Mouse (Mus musculus): ENCODE measurements around the gene Fbxl16.

Gene Fbxl16

GRCm38 (mm10) chr17:25828712-25829557 is 20.1 kb downstream of the Fbxl16 start, which contains the start of gene Jmjd8:
Gene Jmjd8 (plus strand): TSS chr17:25828867.
- no peak for DNase-seq (ENCODE audit: low read depth)

DNA sequence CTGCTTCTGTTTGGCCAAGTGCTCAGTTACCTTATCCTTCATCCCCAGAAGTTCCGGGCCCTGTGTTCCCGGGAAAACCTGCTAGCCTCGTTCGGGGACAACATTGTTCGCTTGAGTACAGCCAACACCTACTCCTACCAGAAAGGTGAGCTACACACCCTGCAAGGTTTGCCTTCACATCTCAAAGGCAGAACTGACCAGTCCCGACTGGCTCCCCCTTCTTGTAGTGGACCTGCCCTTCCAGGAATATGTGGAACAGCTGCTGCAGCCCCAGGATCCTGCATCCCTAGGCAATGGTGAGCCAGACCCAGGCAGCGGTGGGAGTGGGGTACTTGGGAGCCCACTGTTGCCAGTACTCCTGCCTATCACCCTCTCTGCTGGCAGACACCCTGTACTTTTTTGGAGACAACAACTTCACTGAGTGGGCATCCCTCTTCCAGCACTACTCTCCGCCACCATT is 20.7 kb downstream of the Fbxl16 start:
- no peak for DNase-seq (ENCODE audit: low read depth)

GRCm38 (mm10) chr17:25830200-25830753 is 21.4 kb downstream of the Fbxl16 start:
- DNase-seq (ENCODE audit: low read depth): no peak

GRCm38 (mm10) chr17:25830806-25831431 is 22.0 kb downstream of the Fbxl16 start:
- no peak for DNase-seq (ENCODE audit: low read depth)

- DNase-seq (ENCODE audit: low read depth): peak; percentile 80
Observed at GRCm38 (mm10) chr17:25831451-25832281, 22.8 kb downstream of the Fbxl16 start.

DNA sequence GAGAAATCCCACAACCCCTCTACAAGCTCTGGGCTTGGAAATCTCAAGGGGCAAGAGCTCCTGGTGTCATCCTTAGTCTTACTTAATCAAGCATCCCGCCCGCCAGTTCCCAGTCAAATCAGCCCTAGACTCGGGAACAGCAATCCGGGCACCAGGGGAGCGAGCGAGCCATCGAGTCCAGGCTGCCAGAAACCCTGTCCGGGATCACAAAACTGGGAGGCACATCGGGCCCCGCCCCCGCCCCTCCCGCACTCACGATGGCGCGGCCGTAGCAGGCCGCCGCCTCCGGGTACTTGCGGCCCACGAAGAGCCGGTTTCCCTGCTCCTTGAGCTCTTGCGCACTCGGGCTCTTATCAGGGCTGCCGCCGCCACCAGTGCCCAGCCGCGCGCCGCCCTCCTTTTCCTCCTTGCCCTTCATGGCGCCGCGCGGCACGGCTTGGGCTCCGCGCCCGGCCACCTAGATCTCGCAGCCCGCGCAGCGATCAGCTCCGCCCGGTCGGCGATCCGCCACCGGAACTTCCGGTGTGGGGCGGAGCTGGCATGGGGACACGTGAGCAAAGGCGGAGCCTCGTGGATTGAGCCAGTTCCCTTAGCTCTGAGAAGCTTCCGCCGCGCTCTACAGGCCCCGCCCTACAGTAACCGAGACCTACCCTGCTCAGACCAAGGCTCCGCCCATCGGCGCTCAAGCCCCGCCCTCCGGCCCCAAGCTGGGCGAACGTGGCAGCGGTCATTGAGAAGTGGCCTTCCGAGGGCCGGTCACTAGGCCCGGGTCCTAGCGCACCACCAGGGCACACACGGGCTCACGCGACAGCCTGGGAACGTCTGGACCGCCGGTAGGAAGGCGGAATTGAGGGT is 23.8 kb downstream of the Fbxl16 start:
- DNase-seq (ENCODE audit: low read depth): peak; percentile 100

DNA sequence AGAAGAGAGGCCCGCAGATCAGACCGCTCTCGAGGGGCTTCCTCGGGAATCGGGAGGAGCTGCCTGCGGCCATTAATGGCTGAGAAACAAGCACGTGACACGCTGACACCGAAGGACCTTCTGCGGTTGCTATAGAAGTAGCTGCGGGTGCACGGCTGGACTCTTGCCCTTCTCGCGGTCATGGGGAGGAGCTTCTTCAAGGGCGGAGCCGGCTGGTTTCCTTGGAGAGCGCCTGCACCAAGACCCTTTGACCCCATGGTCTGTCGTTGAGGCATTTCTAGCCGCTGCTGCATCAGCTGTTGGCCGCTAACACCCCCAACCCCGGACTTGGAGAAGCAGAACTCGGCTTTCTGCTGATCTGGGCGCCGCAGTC is 24.4 kb downstream of the Fbxl16 start, which contains the start of gene Stub1:
Gene Stub1 (minus strand): TSS at position 114 of the 373 bp plus-strand sequence.
- DNase-seq (ENCODE audit: low read depth): peak; percentile 99

- DNase-seq (ENCODE audit: low read depth): no peak
Observed at GRCm38 (mm10) chr17:25833961-25834594, 25.2 kb downstream of the Fbxl16 start.

GRCm38 (mm10) chr17:25834595-25835222 is 25.8 kb downstream of the Fbxl16 start:
- no peak for DNase-seq (ENCODE audit: low read depth)

DNA sequence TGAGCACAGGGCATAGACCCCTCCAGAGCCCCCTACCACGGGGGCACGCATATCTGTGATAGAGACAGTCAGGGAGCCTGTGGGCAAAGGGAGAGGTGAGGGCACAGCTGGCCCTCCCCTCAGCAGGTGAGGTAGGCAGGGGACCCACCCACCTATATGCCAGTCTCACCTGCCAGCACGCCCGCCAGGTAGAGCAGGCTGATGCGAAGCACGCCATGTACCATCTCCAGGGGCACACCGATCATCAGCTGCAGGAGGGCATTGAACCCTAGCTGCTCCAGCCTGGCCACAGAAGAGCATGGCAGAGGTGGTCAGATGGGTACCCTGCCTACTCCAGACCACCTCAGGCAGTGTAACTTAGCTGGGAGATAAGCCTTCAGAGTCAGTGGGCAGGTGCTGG is 26.4 kb downstream of the Fbxl16 start:
- no peak for DNase-seq (ENCODE audit: low read depth)

DNA sequence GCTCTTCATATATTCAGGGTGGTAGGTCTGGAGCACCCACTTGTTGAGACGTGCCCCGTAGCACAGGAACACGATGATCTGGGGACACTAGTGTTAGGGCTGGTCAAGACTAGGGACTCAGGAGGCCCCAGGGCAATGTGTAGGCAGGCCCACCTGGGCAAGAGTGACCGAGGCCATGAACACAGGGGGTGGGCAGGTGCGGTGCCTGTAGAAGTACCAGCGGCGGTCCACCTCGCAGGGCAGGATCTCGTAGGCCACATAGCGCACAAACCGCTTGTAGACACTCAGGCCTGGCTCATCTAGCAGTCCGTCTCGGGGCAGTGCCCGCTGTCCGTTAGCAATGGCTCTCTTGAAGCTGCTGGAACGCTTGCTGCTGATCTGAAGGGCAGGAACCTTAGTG is 26.9 kb downstream of the Fbxl16 start:
- no peak for DNase-seq (ENCODE audit: low read depth)

DNA sequence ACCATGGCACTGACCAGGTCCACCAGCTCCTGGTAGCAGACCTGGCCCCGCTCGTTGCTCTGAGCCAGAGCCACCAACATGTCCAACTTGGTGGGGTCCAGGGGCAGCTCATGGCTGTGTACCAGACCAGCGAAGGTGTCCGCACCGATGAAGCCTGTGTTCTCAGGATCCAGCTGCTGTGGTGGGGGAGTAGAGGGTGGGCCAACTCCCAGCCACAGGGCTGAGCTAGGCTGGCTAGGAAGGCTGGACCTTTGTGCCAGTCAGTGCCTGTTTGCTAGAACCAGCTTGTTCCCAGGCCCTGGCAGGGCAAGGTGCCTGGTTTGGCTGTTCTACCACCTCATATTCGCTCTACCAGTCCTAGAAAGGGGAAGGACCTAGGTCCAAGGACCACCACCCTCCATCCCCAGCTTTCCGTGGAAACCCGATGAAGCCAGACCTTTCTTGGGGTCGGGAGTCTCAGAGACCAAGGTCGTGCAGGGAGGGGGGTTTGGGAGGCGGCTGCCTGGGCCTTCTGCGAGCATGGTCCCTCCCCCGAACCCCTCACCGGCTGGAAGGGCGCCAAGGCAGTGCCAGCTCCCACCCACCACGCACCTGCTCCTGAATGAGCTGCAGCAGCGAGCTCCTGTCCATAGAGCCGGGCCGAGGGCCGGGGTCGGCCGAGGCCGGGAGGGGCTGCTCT is 27.7 kb downstream of the Fbxl16 start:
- no peak for DNase-seq (ENCODE audit: low read depth)

GRCm38 (mm10) chr17:25837076-25837410 is 28.2 kb downstream of the Fbxl16 start, which contains the start of gene Rhbdl1:
Gene Rhbdl1 (minus strand): TSS chr17:25837295.
- DNase-seq (ENCODE audit: low read depth): no peak

DNA sequence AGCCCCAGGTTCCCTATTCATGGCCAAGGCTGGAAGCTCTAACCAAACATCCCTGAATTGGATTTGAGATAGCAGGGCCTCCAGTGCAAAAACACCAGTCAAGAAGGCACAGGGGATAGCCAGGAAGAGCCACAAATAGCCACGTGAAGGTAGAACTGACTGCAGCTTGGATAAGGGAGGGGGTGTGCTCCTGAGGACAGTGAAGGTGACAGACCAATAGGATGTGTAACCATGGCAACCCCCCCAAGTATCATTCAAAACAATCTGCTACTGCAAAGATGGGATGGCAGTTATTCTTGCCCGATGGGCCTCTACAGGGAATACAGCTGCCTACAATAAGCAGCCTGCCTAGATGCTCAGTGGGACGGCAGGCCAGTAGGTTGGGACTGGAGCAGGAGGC is 28.6 kb downstream of the Fbxl16 start:
- no peak for DNase-seq (ENCODE audit: low read depth)

- no peak for DNase-seq (ENCODE audit: low read depth)
Observed at GRCm38 (mm10) chr17:25838904-25839303, 30.0 kb downstream of the Fbxl16 start.

- no peak for DNase-seq (ENCODE audit: low read depth)
Observed at GRCm38 (mm10) chr17:25839455-25840235, 30.8 kb downstream of the Fbxl16 start.

DNA sequence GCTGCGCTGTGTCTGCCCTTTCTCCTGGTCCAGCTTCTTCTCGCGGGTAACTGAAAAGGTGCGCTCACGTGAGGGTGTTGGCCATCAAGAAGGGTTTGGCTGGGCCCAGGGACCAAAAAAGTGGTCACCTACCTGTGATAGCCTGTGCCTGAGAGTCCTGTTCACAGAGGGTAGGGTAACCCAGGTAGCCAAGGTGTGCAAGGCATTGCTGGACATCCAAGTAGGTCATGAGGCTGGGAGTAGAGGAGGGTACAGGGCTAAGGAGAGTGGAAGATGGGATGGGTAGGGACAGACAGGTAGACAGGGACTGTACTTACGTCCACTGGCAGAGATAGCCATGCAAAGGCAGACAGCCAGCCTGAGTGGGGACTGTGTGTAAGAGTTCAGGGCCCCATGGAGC is 31.6 kb downstream of the Fbxl16 start:
- DNase-seq (ENCODE audit: low read depth): no peak

DNA sequence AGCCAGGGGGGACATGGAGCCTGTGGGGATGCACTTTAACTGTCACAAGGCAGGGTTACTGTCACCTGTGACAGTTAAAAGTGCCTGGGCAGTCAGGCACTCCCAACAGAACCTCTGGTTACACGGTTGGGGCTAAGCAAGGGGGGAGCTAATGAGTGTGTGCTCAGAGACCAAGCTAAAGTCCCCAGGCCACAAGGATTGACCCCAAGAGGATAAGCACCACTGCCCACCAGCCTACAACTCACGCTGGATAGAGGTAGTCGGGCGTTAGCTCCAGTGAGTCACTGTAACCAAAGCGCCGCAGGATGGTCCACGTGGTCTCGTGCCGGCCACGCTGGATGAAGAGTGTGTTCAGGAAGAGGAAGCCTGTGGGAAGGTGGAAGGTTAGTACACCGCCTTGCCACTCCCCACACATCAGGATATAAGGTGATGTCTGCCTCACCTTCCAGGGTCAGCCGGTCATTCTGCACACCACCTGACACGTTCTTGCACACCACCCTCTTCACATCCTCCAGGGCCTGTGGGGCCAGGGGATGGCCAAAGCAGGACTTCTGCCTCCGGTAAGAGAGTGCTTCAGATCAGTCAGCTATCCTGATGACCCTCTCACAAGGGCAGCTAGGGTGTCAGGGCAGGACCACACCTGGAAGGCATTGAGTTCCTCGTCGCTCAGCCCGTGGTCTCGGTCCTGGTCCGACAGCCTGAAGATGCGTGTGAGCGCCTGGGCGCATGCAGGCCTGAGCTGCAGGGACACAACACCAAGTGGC is 32.4 kb downstream of the Fbxl16 start, which contains the start of gene Gm20683:
Gene Gm20683 (minus strand): TSS at position 647 of the 764 bp plus-strand sequence.
- DNase-seq (ENCODE audit: low read depth): no peak
